Mouse (Mus musculus): ENCODE data around the gene Kansl1l.

DNA sequence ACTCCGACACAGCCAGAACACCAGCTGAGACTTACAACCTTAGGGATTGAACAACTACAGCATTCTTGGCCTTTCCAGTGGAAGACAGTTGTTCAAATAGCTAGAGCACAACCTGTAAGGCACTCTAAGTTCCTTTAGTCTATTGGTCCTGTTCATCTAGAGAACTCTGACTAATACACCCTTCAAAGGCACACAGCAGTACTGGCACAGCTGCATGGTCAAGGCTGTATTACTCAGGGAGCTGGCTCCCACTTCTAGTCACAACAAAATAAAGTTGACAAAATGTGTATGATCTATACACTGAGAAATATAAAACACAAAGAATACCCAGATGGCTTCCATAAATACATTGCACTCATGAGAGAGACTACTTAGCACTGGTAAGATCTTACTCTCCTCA is 10.5 kb downstream of the Kansl1l start:
- TF ChIP-seq CTCF (IDR thresholded peaks at IDR 0.05; ENCODE audit: control insufficient read depth, insufficient read depth, low read length) (no peak), POLR2A (IDR thresholded peaks at IDR 0.05; ENCODE audit: borderline replicate concordance, control insufficient read depth, low read depth, low read length) (no peak)
